Mouse (Mus musculus): ENCODE measurements around the gene Dtx1. TPM values are rescaled to one million over a fixed set of nuclear protein-coding genes. Genes with fewer than 3 reads are reported as not detected.
A peak's percentile ranks its signal among the peaks of the same experiment; 100 is the strongest.

The Dtx1 gene
- total RNA-seq, 2 experiments from 2014 or later = 0.61 to 7.5 TPM

DNA sequence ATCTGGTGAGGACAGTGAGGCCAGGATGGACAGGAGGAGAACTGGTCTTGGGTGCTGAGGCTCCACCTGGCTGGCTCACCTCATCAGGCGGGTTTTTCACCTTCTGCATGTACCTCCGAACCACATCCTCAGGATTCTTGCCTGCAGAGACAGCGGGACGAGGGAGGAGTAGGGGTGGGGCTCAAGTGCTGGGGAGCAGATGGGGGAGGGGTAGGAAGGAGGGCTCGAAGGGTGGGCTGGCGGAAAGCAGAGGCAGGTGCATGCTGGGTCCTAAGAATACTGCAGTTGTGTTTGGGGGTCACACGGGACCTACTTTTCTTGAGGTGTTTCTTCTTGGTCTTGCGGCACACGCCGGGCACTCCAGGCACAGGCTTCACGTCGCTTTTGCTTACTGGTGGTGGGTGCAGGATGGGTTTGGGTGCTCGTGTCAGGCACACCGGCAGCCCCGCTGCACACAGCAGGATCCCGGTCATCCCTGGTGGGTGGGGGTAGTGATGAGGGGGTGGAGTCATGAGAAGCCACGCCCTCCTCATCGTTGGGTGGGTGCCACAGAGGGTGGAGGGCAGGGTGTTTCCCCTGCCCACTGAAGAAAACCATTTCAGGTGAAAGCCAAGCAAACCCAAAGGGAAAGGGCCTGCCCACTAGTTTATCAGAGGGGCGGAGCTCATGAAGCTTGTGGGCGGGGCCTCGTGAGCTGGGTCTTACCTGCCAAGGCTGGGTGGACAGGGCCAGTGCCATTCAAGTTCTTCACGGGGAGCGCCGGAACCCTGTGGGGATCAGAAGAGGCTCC, 28.6 kb downstream of the Dtx1 start:
- ATAC-seq (replicated peaks; ENCODE audit: low FRiP score, poor library complexity, severe bottlenecking) = no peak

DNA sequence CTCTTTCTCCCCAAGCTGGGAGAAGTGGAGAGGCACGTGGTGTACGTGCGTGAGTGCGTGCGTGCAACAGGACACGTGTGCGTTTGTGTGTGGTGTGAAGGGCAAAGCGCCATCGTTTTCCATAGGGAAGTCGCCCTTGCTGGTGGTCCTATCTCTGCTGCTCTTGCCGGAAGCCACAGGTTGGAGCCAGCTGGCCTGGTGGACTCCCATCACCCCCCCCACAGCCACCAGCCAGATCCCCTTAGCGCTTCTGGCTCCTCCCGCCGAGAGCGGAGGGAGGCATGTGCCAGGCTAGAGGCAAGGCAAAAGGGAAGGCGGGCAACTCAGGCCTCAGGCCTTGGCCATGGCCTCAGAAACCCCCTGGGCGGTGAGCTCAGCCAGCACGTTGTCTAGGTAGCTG, 30.8 kb downstream of the Dtx1 start:
- ATAC-seq (replicated peaks; ENCODE audit: low FRiP score, poor library complexity, severe bottlenecking) = no peak

DNA sequence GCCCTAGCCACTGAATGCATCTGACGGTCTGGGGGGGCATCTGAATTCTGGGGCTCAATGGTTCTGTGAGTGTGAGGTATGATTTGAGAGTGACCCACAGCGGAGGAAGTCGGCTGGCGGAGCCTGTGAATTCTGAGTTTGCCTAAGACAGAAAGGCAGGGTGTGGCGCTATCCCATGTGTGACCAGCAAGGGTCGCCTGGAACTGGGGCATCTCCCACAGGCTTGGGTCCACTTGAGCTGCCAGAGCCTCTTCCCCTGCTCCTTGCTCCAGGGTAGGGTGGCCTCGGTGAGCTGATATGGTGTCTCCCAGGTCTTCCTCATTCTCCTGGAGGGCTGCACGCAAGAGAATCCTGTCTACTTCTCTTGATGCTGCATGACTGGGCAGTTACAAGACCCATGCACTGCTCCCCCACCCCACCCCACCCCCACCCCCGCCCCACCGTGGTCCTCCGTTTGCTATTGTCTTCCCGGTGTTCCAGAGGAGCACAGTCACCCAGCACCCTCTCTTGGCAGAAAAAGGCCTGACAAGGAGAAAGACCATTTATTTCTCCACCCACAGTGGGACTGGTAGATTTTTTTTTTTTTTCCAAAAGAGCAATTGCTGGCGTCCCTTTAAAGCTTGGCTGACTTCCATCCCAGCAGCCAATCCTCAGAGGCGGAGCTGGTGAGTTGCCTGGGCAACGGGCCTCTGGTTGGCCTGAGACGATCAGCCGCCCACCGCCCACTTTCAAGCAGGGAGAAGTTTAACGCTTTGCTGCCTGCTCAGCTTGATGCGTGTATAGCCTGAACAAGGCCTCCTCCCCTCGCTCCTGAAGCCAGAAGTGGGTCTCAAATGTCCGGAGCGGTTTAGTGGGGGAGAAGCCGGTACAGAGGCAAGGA, 31.8 kb downstream of the Dtx1 start:
- ATAC-seq (replicated peaks; ENCODE audit: low FRiP score, poor library complexity, severe bottlenecking) = no peak

DNA sequence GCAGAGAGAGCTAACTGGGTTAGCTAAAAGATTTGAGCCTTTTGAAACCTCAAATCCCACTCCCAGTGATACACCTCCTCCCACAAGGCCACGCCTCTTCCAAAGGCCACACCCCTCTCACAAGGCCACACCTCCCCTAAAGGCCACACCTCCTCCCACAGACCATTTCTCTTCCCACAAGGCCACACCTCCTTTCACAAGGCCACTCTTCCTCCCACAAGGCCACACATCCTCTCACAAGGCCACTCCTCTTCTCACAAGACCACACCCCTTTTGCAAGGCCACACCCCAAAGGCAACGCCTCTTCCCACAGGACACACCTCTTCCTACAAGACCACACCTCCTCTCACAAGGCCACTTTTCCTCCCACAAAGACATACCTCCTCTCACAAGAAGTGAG, 34.2 kb downstream of the Dtx1 start:
- no peak for ATAC-seq (replicated peaks; ENCODE audit: low FRiP score, poor library complexity, severe bottlenecking)

DNA sequence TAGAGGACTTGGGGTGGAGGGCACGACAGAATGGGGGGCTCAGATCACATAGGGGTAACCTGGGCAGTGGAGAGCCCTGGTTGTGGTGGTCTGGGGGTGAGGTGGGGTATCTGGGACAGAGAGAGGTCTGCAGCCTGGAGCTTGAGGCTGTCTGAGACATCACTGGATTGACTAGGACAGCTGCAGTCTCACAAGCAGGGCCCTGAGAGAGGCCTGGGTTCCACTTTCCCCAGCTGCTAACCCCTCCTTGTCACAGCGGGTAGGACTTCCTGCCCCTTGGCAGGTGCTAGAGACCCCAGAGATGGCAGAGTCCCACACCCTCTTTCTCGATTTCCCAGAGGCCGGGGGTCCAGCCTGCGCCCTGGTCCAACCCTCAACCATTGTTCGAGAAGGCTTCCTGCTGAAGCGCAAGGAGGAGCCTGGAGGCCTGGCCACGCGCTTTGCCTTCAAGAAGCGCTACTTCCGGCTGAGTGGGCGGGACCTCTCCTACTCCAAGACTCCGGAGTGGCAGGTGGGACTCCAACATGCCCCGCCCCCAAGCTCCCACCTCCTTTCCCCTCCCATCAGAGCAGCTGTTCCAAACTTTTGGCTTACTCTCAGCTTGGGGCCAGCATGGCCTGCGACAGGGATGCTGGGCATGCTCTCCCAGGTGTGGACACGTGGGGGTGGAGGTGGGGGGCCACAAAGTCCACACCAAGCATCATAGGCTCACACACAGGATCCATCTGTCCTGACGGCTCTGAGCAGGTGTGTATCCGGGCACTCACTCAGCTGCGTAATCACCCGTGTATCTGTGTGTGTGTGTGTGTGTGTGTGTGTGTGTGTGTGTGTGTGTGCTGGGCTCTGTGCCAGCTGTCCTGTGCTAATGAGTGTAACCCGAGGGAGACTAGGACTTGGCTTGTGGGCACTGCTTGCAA, 37.2 kb downstream of the Dtx1 start:
- no peak for ATAC-seq (replicated peaks; ENCODE audit: low FRiP score, poor library complexity, severe bottlenecking)

DNA sequence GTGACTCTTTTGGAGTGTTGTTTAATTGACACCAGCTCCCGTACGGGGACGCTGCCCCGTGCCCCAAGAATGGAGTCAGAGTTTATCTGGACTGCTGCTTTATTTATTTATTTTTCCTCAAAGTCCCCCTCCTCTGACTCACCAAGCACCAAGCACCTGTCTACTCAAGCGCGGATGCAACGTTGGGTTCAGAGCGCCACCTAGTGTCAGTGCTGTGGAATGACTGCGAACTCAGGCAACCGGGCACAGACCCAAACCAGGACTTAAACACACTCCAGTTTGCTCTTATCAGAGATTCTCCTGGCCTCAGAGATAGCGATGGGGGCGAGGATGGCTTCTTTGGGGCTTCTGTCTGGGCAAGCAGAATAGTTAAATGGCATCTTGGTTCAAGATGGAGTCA, 38.1 kb downstream of the Dtx1 start:
- ATAC-seq (replicated peaks; ENCODE audit: low FRiP score, poor library complexity, severe bottlenecking) = no peak; the same call in 1 of the 2 replicates

DNA sequence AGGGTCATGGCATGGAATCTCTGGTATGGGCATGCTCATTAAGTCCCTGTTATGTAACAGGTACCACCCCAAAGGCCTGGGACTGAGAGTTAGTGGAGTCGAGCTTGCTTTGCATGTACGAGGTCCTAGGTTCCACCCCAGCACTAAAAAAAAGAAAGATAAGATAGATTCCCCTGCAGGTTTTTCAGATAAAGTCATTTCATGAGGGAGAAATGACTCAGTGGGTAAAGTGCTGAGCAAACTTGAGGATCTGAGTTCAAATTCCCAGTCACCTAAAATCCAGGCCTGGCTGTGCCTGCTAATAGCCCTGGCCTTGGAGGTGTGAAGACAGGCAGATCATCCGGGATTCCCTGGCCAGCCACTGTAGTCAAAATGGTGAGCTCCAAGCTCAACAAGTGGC, 39.9 kb downstream of the Dtx1 start:
- no peak for ATAC-seq (replicated peaks; ENCODE audit: low FRiP score, poor library complexity, severe bottlenecking)

DNA sequence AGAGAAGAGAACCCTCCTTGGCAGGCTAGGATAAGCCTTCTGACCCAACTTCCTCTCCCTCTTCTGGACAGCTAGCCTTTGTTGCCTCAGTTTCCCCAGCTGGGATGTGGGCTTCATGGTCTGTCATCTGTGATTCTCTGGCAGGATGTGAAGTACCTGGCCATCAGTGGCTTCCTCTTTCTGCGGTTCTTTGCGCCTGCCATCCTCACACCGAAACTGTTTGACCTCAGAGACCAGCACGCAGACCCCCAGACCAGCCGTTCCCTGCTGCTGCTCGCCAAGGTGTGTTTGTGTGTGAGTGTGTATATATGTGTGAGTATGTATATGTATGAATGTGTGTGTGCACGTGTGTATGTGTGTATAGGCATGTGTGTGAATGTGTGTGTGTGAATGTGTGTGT, 41.6 kb downstream of the Dtx1 start:
- ATAC-seq (replicated peaks; ENCODE audit: low FRiP score, poor library complexity, severe bottlenecking) = no peak

DNA sequence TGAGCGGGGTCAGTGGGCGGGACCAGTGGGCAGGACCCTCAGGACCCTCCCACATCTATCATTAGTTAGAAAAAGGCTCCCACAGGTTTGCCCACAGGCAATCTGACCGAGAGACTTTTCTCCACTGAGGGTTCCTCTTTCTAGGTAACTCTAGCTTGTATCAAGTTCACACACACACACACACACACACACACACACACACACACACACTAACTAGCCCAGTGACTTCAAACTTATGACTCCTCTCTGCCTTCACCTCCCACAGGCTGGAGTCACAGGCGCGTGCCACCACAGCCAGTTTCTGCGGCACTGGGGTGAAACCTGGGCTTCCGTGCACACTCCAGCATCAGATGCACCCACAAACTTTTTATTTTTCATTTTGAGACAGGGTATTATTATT, 43.0 kb downstream of the Dtx1 start:
- ATAC-seq (replicated peaks; ENCODE audit: low FRiP score, poor library complexity, severe bottlenecking) = no peak

DNA sequence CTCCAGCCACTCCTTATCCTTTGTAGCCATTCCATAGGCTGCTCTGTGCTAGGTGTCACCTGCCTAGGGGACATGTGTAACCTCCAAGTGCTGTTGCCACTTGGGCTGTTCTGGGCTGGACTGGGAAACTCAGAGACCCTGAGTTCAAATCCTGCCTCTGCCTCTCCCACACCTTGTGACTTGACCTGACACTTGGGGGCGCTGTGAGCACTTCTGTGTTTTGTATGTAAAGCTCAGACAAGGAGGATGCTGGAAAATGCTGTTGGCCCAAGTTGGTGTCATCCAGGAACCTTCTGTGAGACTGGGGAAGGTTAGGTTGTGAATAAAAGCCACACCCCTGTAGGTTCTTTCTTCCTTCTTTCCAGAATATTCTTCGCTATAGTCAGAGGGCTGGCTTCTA, 46.8 kb downstream of the Dtx1 start:
- no peak for ATAC-seq (replicated peaks; ENCODE audit: low FRiP score, poor library complexity, severe bottlenecking)

DNA sequence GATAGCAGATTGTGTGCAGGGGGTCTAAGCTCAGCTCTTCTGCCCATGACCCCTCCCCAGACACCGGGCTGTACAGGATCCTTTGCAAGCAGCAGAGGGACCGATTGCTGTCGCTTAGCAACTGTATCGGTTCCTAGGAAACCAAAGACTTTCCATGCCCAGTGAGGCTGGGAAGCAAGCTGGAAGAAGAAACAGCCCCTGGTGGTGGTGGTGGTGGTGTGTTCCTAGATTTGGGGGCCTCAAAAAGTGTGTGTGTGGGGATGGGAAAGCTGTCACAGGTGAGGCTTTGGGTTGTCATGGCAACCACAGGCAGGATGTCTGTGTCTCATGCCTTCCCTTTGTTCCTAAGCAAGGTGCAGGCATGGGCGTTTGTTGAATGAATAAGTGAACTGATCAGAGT, 50.9 kb downstream of the Dtx1 start:
- no peak for ATAC-seq (replicated peaks; ENCODE audit: low FRiP score, poor library complexity, severe bottlenecking)

DNA sequence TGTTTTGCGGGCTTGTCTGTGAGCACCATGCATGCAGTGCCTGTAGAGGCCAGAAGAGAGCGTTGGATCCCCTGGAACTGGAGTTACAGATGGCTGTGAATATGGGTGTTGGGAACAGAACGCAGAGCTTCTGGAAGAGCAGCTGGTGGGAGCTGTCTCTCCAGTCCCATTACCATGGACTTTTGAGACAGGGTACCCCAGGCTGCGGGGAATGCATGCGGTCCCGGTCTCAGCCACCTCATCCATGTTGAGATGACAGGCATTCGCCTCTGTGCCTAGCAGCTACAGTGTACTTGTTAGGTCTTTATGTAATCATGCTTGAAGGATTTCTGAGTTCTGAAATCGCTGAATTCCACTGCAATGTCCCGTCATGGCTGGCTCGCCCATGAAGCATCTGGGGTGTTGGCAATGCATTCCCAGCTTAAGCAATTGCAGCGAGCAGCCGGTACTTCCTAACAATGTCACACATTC, 55.4 kb downstream of the Dtx1 start:
- ATAC-seq (replicated peaks; ENCODE audit: low FRiP score, poor library complexity, severe bottlenecking) = no peak

DNA sequence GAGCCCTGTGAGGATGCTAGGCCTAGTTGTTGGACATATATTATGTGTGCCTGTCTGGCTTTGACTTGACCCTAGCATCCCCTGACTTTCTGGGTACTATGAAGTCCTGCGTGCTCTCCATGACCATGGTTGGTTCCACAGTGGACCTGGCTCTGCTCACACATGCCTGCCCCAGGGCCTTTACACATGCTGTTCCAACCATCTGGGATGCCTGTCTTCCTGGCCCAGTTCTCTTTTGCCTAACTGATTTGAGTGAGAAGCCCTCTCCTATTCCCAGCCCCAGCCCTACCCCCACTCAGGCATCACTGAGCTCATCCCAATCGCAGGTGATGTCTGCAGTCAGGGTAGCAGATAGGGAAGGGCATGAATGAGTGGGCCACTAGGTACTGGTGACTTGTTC, 57.9 kb downstream of the Dtx1 start:
- ATAC-seq (replicated peaks; ENCODE audit: low FRiP score, poor library complexity, severe bottlenecking) = no peak

DNA sequence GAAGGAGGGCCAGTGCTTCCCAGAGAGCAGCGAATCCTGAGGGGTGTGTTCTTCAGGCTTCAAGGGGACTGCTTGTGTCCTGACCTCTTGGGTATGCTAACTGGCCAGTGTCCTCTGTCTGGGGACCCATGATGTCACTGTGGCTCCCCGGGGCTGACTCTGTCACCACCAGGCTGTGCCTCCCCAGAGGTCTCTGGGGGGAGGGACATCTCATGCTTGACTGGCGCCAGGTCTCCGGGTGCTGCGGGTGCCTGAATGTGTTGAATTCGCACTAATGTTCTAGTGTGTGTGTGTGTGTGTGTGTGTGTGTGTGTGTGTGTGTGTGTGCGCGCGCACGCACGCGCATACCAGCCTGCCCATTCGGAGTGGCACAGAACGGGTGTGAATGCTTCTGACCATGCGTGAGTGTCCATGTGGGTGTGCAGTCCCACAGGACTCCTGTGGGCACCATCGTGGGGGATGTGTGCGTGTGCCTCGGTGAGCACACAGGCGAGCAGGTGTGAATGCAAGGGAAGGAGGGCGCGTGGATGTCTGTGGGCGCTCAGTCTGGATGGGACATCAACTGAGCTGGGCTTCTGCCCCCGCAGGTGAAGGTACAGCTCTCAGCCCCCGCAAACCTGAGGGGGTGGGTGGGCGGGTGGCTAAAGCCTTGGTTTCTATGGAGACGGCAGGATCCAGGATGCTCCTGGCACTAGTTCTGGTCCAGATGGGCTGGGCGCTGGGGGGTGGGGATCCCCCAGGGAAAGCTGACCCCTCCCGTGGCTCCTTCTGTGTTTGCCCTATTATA, 58.6 kb downstream of the Dtx1 start:
- ATAC-seq (replicated peaks; ENCODE audit: low FRiP score, poor library complexity, severe bottlenecking) = no peak

DNA sequence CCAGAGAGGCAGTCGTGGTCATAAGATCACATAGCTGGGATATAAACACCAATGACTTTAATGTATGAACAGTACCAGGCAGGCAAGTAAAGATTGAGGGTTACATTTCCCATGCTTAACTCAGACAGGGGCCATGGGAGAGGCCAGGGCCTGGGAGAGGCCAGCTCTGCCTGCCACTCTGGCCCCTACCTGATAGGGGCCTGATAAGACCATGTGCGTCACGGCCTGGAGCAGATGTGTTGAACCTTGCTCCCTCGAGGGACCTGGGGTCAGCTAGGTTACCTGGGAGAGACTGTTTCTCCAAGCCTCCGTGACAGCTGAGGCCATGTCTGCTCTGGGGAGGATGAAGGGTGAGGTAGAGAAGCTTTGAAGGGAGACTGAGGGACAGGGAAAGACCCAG, 60.5 kb downstream of the Dtx1 start:
- ATAC-seq (replicated peaks; ENCODE audit: low FRiP score, poor library complexity, severe bottlenecking) = no peak

DNA sequence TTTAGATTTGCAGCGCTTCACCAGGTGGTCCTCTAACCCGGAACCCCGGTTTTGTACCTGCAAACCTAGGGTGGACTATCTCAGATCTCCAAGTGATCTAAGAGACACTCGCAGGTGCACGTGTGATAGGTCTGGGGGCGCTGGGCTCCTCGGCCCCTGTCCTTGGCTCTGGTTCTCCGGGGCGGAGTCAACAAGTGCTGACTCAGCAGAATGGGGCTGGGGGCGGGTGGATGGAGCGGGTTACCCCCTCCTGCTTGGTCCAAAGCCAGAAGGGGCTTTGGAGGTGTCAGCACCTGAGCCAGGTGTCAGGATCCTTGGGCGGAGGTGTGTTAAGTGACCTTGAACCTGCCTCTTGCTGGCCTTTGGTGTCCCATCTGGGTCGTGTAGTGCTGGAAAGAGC, 61.8 kb downstream of the Dtx1 start:
- no peak for ATAC-seq (replicated peaks; ENCODE audit: low FRiP score, poor library complexity, severe bottlenecking)

DNA sequence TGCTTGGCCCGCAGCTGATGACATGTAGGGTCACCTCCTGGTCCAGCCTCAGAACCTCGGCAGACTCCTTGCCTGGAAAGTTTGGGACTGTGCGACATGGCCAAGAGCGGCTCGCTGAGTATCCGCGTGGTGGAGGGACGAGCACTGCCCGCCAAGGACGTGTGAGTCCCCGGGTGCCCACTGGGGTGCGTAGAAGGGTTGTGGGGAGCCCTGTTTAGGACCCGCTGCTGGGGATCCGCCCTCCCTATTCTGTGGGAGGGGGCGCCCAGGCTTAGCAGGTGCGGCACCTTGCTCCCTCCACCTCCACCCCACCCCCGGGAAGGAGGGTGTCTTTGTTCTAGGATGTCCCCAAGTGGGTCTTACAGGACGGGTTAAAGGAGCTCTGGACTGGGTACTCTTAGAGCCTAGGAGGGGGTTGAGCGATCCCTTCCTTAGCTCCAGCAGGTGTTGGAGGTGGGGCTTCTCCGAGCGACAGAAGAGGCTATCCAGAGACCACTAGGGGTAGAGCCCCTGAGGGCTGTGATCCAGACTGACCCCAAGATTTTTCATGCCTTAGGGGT, 62.3 kb downstream of the Dtx1 start:
- ATAC-seq (replicated peaks; ENCODE audit: low FRiP score, poor library complexity, severe bottlenecking) = 0 out of 2 replicates have a peak, but pooled peaks have one; percentile 12

DNA sequence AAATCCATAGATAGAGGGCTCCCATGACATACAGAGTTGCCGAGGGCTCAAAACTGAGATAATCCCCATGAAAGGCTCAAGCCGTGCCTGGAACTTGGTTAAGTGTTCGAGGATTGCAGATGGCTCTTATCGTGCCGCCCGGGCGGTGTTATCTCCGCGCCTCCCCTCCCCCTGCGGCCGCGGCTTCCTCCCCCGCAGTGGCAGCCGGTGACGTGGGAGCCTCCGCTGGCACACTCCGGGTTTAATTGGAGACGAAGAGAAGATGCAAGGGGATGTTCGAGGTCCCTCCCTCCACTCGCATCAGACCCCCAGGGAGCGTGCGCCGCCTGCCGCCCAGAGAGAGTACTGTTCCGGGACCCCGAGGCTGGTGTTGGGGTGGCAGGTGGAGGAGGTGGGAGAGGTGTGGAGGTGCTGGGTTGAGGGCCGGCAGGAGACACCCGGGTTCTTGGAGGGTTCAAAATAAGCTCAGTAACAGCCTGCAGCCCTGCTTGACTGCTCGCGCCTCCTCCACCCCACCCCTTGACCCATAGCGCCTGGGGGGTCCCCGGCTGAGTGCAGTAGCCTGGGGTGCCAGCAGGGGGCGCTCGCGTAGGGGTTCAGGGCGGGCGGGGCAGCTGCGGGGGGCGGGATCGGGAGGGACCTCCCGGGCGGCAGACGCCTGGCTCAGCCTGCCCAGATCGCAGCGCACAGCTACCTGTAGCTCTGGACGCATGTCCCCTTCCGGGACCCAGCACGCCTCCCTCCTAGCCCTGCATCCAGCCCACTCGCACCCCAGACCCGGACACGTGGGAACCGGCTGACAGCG, 63.0 kb downstream of the Dtx1 start, which contains the start of gene Rasal1:
Gene Rasal1 (plus strand): TSS at position 244 of the 805 bp plus-strand sequence.
- peak; percentile 37 for ATAC-seq (replicated peaks; ENCODE audit: low FRiP score, poor library complexity, severe bottlenecking)

Measured in erythroid progenitor cell, adult 5-6 weeks (primary cell).